Mouse (Mus musculus) layer of hippocampus, postnatal 10 days (tissue): ENCODE results near the gene Ubqln5. TPM values are rescaled to one million over a fixed set of nuclear protein-coding genes. Genes with fewer than 3 reads are reported as not detected.

Experiments
- DNase-seq, 2 experiments: peaks; one replicate each; pipeline ENCODE4 v3.0.0; 2021; ENCODE audit warnings: low spot score in 2 of 2
- long read RNA-seq: library from polyadenylated mRNA; stranded (forward); transcript quantifications from one replicate; pipeline ENCODE4 v2.0.0, GENCODE M21; 2023
- total RNA-seq, 2 experiments: library from RNA; stranded (reverse); gene quantifications; 2 replicates each; pipeline ENCODE4 v1.2.3; 2021

The Ubqln5 gene
- total RNA-seq = not detected
- long read RNA-seq = 0 reads

GRCm38 (mm10) chr7:104129726-104130125 is at the start of gene Ubqln5:
Gene Ubqln5 (minus strand): TSS chr7:104129826.
- DNase-seq = no peak

GRCm38 (mm10) chr7:104179074-104179473 is 49.4 kb upstream of the Ubqln5 start:
- DNase-seq = no peak

GRCm38 (mm10) chr7:104178422-104179054 is 48.9 kb upstream of the Ubqln5 start:
- no peak for DNase-seq

GRCm38 (mm10) chr7:104175085-104175484 is 45.5 kb upstream of the Ubqln5 start:
- DNase-seq = no peak

GRCm38 (mm10) chr7:104169634-104170204 is 40.1 kb upstream of the Ubqln5 start:
- no peak for DNase-seq

- no peak for DNase-seq
Observed at GRCm38 (mm10) chr7:104167105-104167504, 37.5 kb upstream of the Ubqln5 start.

GRCm38 (mm10) chr7:104150456-104150855 is 20.8 kb upstream of the Ubqln5 start, which contains the start of gene Ubqlnl:
Gene Ubqlnl (minus strand): TSS chr7:104150556.
- no peak for DNase-seq

GRCm38 (mm10) chr7:104143179-104143578 is 13.6 kb upstream of the Ubqln5 start, which contains the start of gene Ubqln3:
Gene Ubqln3 (minus strand): TSS chr7:104143279.
- DNase-seq = no peak

GRCm38 (mm10) chr7:104137305-104137704 is 7.7 kb upstream of the Ubqln5 start, which contains the start of gene Olfr643:
Gene Olfr643 (minus strand): TSS chr7:104137405.
- no peak for DNase-seq

GRCm38 (mm10) chr7:104104757-104104972 is 25.0 kb downstream of the Ubqln5 start, which contains the start of gene Olfr646:
Gene Olfr646 (plus strand): TSS chr7:104104873.
- no peak for DNase-seq

- DNase-seq = no peak
Observed at GRCm38 (mm10) chr7:104103913-104104756, 25.5 kb downstream of the Ubqln5 start.

- no peak for DNase-seq
Observed at GRCm38 (mm10) chr7:104085365-104085764, 44.3 kb downstream of the Ubqln5 start, which contains the start of gene Olfr645. Gene Olfr645 (minus strand): TSS chr7:104085465.

Other genes starting within 250 kb of the Ubqln5 start
- gene Olfr66, start 243.6 kb downstream of the Ubqln5 start, total RNA-seq = not detected
- not detected for gene Olfr64, start 235.3 kb downstream of the Ubqln5 start, total RNA-seq
- not detected for gene Olfr65, start 226.3 kb downstream of the Ubqln5 start, total RNA-seq
- not detected for gene Olfr631, start 201.0 kb downstream of the Ubqln5 start, total RNA-seq
- not detected for gene Olfr632, start 195.5 kb downstream of the Ubqln5 start, total RNA-seq
- not detected for gene Olfr633, start 185.4 kb downstream of the Ubqln5 start, total RNA-seq
- gene Olfr635, start 158.7 kb downstream of the Ubqln5 start, total RNA-seq = under 1 TPM; 0.11 TPM
- not detected for gene Olfr638, start 131.1 kb downstream of the Ubqln5 start, total RNA-seq
- under 1 TPM; 0.09 to 0.16 TPM for gene Olfr639, start 112.5 kb downstream of the Ubqln5 start, total RNA-seq
- gene Olfr640, start 104.3 kb downstream of the Ubqln5 start, total RNA-seq = not detected
- gene Olfr641, start 94.4 kb downstream of the Ubqln5 start, total RNA-seq = not detected
- not detected for gene Olfr642, start 77.2 kb downstream of the Ubqln5 start, total RNA-seq
- gene 4930516K23Rik, start 68.4 kb downstream of the Ubqln5 start, total RNA-seq = not detected
- gene Olfr644, start 58.0 kb downstream of the Ubqln5 start, total RNA-seq = not detected
- not detected for gene Olfr645, start 44.4 kb downstream of the Ubqln5 start, total RNA-seq
- gene Olfr646, start 25.0 kb downstream of the Ubqln5 start, total RNA-seq = not detected
- gene Olfr643, start 7.6 kb upstream of the Ubqln5 start, total RNA-seq = not detected
- gene Ubqln3, start 13.5 kb upstream of the Ubqln5 start, total RNA-seq = not detected
- gene Ubqlnl, start 20.7 kb upstream of the Ubqln5 start, total RNA-seq = not detected
- gene Olfm5, start 35.0 kb upstream of the Ubqln5 start, total RNA-seq = not detected
- gene Olfr648, start 53.6 kb upstream of the Ubqln5 start, total RNA-seq = under 1 TPM; 0.11 to 0.18 TPM
- not detected for gene Olfr649, start 66.2 kb upstream of the Ubqln5 start, total RNA-seq
- gene Trim6, start 89.0 kb upstream of the Ubqln5 start, total RNA-seq = under 1 TPM; 0.41 to 0.47 TPM
- gene Trim34a, start 114.6 kb upstream of the Ubqln5 start, total RNA-seq = 1 to 10 TPM; 1.1 to 1.2 TPM
- under 1 TPM; 0.42 to 0.62 TPM for gene Trim5, start 158.3 kb upstream of the Ubqln5 start, total RNA-seq
- 1 to 10 TPM; 2.1 to 2.2 TPM for gene Trim12a, start 185.6 kb upstream of the Ubqln5 start, total RNA-seq
- gene Trim34b, start 199.6 kb upstream of the Ubqln5 start, total RNA-seq = not detected
- gene Trim12c, start 223.5 kb upstream of the Ubqln5 start, total RNA-seq = 1 to 10 TPM; 1.4 to 1.9 TPM
- gene Trim30b, start 240.1 kb upstream of the Ubqln5 start, total RNA-seq = not detected